Mouse (Mus musculus) midbrain, embryonic 14.5 days (tissue): ENCODE data around the gene Olfr1395. TPM values are rescaled to one million over a fixed set of nuclear protein-coding genes. Genes with fewer than 3 reads are reported as not detected.

ENCODE experiments used
- ATAC-seq: fragments of 200-750 bp; cut with Nextera tagmentation; 2 replicates; pipeline ENCODE4 v1.8.0; 2017; ENCODE audit warnings: moderate number of reproducible peaks, moderate library complexity; ENCODE audit not compliant: low FRiP score, low TSS enrichment
- DNase-seq: peaks from one replicate; pipeline ENCODE4 v3.0.0-alpha.2; 2015
- H3K27ac ChIP-seq: fragments of 300-500 bp; sonication (generic); replicated peaks from 2 replicates; pipeline ENCODE4 v1.5.1; 2014; ENCODE audit warnings: mild to moderate bottlenecking, low read depth, low read length, moderate library complexity
- H3K27me3 ChIP-seq: fragments of 300-500 bp; sonication (generic); 2 replicates; pipeline ENCODE4 v1.6.1; 2014; ENCODE audit warnings: low read length, control low read depth, mixed read lengths; ENCODE audit not compliant: control insufficient read depth, insufficient read depth
- H3K36me3 ChIP-seq: fragments of 300-500 bp; sonication (generic); 2 replicates; pipeline ENCODE4 v1.6.1; 2014; ENCODE audit warnings: low read length, control low read depth; ENCODE audit not compliant: control insufficient read depth, insufficient read depth
- H3K4me1 ChIP-seq: fragments of 300-500 bp; sonication (generic); 2 replicates; pipeline ENCODE4 v1.6.1; 2014; ENCODE audit warnings: mild to moderate bottlenecking, antibody characterized with exemption, low read length, control low read depth; ENCODE audit not compliant: control insufficient read depth, insufficient read depth
- H3K4me2 ChIP-seq: fragments of 300-500 bp; sonication (generic); 2 replicates; pipeline ENCODE4 v1.6.1; 2014; ENCODE audit warnings: mild to moderate bottlenecking, low read length, moderate library complexity
- H3K4me3 ChIP-seq: fragments of 300-500 bp; sonication (generic); replicated peaks from 2 replicates; pipeline ENCODE4 v1.5.1; 2014; ENCODE audit warnings: low read depth, low read length
- H3K9ac ChIP-seq: fragments of 300-500 bp; sonication (generic); replicated peaks from 2 replicates; pipeline ENCODE4 v1.6.1; 2014; ENCODE audit warnings: mild to moderate bottlenecking, low read length, moderate library complexity
- H3K9me3 ChIP-seq: fragments of 300-500 bp; sonication (generic); 2 replicates; pipeline ENCODE4 v1.6.1; 2016; ENCODE audit warnings: low read length, control low read depth, mixed read lengths; ENCODE audit not compliant: control insufficient read depth
- WGBS: fragments of 180-500 bp; shearing (Covaris S2); extraction: QIAGEN DNeasy Blood & Tissue Kit; methylation state at CpG from one replicate; pipeline ENCODE4 v1.1.7; 2014; 5-methylcytosine and 5-hydroxymethylcytosine counted together
- polyA plus RNA-seq: library from polyadenylated mRNA; unstranded; fragments of >200 nt; fragmentation: Nextera tagmentation; extraction: Ambion mirVana; gene quantifications from 2 replicates; pipeline ENCODE4 v1.2.1, GENCODE M21; 2014

Olfr1395 gene
- not detected in 2 replicates for polyA plus RNA-seq

DNA sequence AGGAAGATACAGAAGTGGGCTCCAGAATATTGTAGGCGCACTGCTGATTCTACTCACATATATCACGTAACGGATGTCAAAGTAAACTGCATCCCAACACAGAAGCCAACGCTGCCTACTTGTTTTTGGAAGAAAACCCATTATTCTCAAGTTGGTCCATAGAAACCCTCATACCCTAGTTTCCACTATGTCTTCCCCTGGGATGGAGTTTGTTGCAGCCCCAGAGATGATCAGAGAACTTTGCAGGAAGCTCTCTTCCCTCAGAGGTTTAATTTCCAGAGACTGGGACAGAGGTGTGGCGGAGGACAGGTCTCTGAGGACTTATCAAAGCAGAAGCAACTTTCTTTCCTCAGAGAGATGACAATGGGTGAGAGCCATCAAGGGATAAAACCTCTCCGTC lies at the start of gene Olfr1395:
TSS of gene Olfr1395 (plus strand) at position 301 of the 400 bp plus-strand sequence.
- Histone ChIP-seq H3K4me3 (no peak within 1 kb of the TSS), H3K9ac (no peak within 1 kb of the TSS), H3K36me3 (no peaks in the 10 kb centered on the region), H3K9me3 (no peaks in the 10 kb centered on the region), H3K4me2 (no peak within 1 kb of the TSS), H3K4me1 (no peaks in the 10 kb centered on the region), H3K27ac (no peak within 1 kb of the TSS), H3K27me3 (no peaks in the 10 kb centered on the region)
- no peak for ATAC-seq
- 95% methylated on average over 6 of the region's 6 CpGs for WGBS
- no peak for DNase-seq

DNA sequence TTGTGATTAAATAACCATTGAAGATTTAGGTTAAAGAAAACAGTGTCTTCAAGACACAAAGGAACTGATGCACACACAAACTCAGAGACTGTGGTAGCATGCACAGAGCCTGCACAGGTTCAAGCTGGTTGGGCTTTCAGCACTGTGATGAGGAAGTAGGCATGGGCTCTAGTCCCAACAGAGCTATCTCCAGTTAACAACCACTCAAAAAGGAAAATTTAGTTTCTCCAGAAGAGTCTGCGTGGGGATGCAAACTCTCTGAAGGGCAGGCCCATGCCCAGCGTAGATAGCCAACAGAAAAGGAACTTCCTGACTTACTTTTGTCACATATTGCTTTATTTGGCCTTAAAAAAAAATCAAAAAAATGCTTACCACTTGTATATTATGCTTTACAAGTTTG lies 49.3 kb upstream of the Olfr1395 start:
- Histone ChIP-seq H3K4me3 (no peak overlapping the region), H3K27me3 (no peaks in the 10 kb centered on the region), H3K4me2 (no peak overlapping the region), H3K9ac (no peak overlapping the region), H3K36me3 (no peaks in the 10 kb centered on the region), H3K27ac (no peak overlapping the region), H3K4me1 (no peaks in the 10 kb centered on the region), H3K9me3 (no peaks in the 10 kb centered on the region)
- no peak for ATAC-seq
- DNase-seq, result no peak
- 89% methylated on average over 2 of the region's 2 CpGs for WGBS

DNA sequence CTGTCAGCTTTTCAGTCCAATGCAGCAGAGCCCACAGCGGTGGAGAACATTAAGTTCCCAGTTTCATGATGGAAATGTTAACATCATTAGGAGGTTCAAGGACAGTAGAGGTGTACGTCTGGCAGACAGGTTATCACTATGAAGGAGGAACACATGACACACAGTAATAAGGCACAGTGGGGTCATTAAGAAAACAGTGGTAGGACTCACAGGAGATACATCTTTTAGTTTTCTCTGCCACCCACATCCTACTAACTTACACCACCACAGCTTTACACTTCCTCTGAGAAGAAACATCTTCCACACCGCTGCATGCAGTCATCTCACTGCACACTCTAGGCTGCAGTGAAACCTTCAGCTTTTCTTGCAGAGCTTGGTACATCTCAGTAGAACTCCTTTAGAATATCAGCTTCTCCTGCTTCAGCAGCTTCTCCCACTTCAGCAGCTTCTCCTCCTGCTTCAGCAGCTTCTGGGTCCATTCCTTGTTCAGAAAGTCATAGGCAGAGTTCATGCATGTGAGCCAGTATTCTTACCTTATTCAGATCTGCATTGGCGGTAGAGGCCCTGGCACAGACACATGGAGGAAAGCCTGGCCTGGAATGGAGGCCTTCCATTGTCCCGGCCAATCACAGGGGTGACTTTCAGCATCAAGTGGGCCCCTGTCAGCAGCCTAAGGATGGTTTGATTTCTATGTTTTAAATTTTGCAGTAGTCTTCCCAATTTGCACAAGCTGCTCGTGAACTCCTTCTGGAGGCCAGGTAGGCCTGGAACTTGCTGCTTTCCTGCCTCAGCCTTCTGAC lies 48.0 kb upstream of the Olfr1395 start:
- no peak overlapping the region for H3K4me3 ChIP-seq
- no peaks in the 10 kb centered on the region for H3K4me1 ChIP-seq
- H3K36me3 ChIP-seq, result no peaks in the 10 kb centered on the region
- no peak for DNase-seq
- H3K27ac ChIP-seq, result no peak overlapping the region
- H3K9me3 ChIP-seq, result no peaks in the 10 kb centered on the region
- WGBS, result 95% methylated on average over 6 of the region's 6 CpGs
- H3K4me2 ChIP-seq, result no peak overlapping the region
- no peak overlapping the region for H3K9ac ChIP-seq
- no peak for ATAC-seq
- H3K27me3 ChIP-seq, result no peaks in the 10 kb centered on the region

DNA sequence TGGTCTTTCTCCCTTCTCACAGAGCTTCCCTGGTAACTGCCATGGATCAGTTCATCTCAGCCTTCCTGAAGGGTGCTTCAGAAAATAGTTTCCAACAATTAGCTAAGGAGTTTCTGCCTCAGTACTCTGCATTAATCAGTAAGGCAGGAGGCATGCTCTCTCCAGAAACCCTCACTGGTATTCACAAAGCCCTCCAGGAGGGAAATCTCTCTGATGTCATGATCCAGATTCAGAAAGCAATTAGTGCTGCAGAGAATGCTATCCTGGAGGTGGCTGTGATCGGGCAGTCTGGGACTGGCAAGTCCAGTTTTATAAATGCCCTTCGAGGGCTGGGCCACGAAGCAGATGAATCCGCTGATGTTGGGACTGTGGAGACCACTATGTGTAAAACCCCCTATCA lies 46.7 kb upstream of the Olfr1395 start:
- Histone ChIP-seq H3K9ac (no peak overlapping the region), H3K4me1 (no peaks in the 10 kb centered on the region), H3K4me2 (no peak overlapping the region), H3K9me3 (no peaks in the 10 kb centered on the region), H3K4me3 (no peak overlapping the region), H3K36me3 (no peaks in the 10 kb centered on the region), H3K27me3 (no peaks in the 10 kb centered on the region), H3K27ac (no peak overlapping the region)
- ATAC-seq, result no peak
- 79% methylated on average over 4 of the region's 4 CpGs for WGBS
- no peak for DNase-seq

DNA sequence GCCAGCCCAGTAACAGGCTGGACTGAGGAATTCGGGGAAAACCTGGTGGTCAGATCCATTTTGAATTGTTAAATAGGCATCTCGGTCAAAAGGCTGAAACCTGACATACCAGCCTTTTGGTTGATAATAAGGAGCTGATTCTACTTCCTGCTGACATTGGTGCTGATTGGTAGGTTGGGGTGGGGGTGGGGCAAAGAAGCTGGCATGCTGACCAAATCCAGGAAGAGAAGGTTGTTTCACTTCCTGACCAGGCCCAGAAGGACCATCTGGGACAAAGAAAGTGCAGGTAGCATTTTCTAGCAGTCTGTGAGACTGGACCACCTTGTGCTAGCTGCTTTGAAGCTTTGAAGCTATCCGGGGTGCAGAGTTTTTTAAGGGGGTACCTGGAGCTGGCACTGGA lies 41.7 kb upstream of the Olfr1395 start:
- no peaks in the 10 kb centered on the region for H3K27me3 ChIP-seq
- DNase-seq (no peak), ATAC-seq (no peak)
- no peak overlapping the region for H3K27ac ChIP-seq
- no peak overlapping the region for H3K4me3 ChIP-seq
- H3K9ac ChIP-seq, result no peak overlapping the region
- no peak overlapping the region for H3K4me2 ChIP-seq
- no peaks in the 10 kb centered on the region for H3K9me3 ChIP-seq
- H3K4me1 ChIP-seq, result no peaks in the 10 kb centered on the region
- H3K36me3 ChIP-seq, result no peaks in the 10 kb centered on the region
- WGBS, result 86% methylated on average over 3 of the region's 3 CpGs

DNA sequence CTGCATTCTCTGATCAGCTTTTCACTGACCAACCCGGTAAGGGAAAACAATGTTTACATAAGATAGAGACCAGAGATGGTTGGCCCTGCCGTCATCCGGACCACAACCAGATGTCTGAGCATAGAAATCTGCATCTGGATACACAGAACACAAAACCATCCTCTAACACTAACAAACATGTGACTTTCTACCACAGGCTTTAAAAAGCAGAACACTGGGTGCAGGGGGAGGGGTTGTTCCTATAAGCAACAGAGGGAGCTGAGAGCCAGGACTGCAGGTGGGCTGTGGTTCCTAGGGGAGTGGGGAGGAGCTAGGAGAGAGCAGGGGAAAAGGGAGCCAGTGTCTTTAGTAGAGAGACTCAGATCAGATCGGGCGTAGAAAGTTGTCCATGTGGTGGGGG lies 40.6 kb upstream of the Olfr1395 start:
- Histone ChIP-seq H3K4me3 (no peak overlapping the region), H3K9me3 (no peaks in the 10 kb centered on the region), H3K9ac (no peak overlapping the region), H3K27me3 (no peaks in the 10 kb centered on the region), H3K4me1 (no peaks in the 10 kb centered on the region), H3K4me2 (no peak overlapping the region), H3K36me3 (no peaks in the 10 kb centered on the region), H3K27ac (no peak overlapping the region)
- ATAC-seq (no peak), DNase-seq (no peak)
- 54% methylated on average over 5 of the region's 5 CpGs for WGBS

DNA sequence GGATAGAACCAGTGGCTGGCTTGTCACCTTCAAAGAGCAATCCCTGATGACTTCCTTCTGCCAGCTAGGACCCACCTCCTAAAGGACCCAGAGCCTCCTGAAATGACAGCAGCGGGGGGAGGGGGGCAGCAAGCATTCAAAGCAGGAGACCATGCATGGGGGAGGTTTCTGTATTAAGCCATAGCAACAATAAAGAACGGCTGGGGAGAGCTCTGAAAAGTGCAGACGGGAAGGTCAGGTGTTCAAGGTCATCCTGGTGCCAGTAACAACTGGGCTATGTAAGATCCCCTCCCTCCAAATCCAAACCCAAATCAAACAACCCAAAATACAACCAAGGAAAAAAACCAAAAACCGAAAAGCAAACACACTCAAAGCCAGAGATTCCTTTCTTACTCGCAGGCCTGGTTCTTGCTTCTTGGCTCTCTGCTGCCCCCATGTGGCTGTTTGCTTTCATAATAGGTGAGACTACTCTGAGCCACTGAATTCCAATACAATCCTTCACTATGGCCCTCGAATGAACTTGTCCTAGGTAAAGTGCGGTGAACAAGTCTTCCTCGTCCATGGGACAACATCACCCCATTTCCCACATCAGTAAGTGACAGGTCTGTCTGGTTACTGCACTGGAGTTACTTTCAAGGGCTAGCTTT lies 38.9 kb upstream of the Olfr1395 start:
- H3K9me3 ChIP-seq, result no peaks in the 10 kb centered on the region
- no peaks in the 10 kb centered on the region for H3K36me3 ChIP-seq
- no peaks in the 10 kb centered on the region for H3K4me1 ChIP-seq
- no peak overlapping the region for H3K4me3 ChIP-seq
- no peaks in the 10 kb centered on the region for H3K27me3 ChIP-seq
- peak; percentile 72 for ATAC-seq
- no peak overlapping the region for H3K4me2 ChIP-seq
- H3K9ac ChIP-seq, result no peak overlapping the region
- peak; percentile 94 for DNase-seq
- no peak overlapping the region for H3K27ac ChIP-seq
- WGBS, result 15% methylated on average over 8 of the region's 8 CpGs

DNA sequence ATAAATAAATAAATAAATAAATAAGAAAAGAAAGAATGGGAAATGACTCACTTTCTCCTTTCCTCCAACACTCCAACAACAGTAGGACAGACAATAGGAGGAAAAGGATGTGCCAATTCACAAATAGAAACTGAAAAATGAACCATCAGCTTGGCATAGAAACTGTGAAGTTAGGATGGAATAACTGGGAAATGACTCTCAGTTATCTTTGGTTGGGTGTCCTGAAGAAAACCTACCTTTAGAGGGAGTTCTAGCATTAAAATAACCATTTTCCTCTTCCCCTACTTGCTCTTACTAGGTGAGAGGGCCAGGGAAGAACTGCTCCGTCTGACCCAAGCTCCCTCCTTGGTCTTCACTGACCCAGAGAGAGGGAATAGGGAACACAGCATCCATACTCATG lies 36.3 kb upstream of the Olfr1395 start:
- WGBS, result 76% methylated on average over 1 of the region's 1 CpGs
- ATAC-seq (no peak), DNase-seq (no peak)
- H3K27ac ChIP-seq, result no peak overlapping the region
- H3K36me3 ChIP-seq, result no peaks in the 10 kb centered on the region
- H3K4me3 ChIP-seq, result no peak overlapping the region
- no peaks in the 10 kb centered on the region for H3K27me3 ChIP-seq
- no peak overlapping the region for H3K4me2 ChIP-seq
- H3K4me1 ChIP-seq, result no peaks in the 10 kb centered on the region
- H3K9me3 ChIP-seq, result no peaks in the 10 kb centered on the region
- H3K9ac ChIP-seq, result no peak overlapping the region
